17 mouse cellular contexts compared by ENCODE assay signal in genomic region chr17:44016314-44016713, GRCm38 (mm10).
"Had no signal": no experiment of that assay in that cellular context is flagged by ENCODE, and none has a peak within 500 bp of the region (broad histone marks: within the 10 kb centered on the region; RNA-seq: fewer than 3 reads in every experiment).

No protein-coding gene starts in this region.

- H3K4me3 ChIP-seq: neural tube, embryonic 12.5 days; neural tube, embryonic 13.5 days; neural tube, embryonic 15.5 days; stomach, embryonic 15.5 days had no signal

- H3K4me1 ChIP-seq: neural tube, embryonic 12.5 days; neural tube, embryonic 13.5 days; neural tube, embryonic 15.5 days; stomach, embryonic 15.5 days had no signal

- DNase-seq: retina, postnatal 1 day; right cerebral cortex, adult 18-20 months; right cerebral cortex, postnatal 14 days; right cerebral cortex, postnatal 25 days; right cerebral cortex, postnatal 4 days; spleen, adult 18-20 months; thymus, adult 18-20 months; thymus, adult 2 months; thymus, postnatal 14 days; thymus, postnatal 25 days; thymus, postnatal 36 days; thymus, postnatal 4 days had no signal

- H3K27ac ChIP-seq: neural tube, embryonic 12.5 days; neural tube, embryonic 13.5 days; neural tube, embryonic 15.5 days; stomach, embryonic 15.5 days; stomach, postnatal 0 days had no signal
